Mouse (Mus musculus) MEL (cell line): ENCODE measurements around the gene Fam222b. TPM values are rescaled to one million over a fixed set of nuclear protein-coding genes. Genes with fewer than 3 reads are reported as not detected.
A peak's percentile ranks its signal among the peaks of the same experiment; 100 is the strongest.

Experiments used
- DNase-seq: peaks from one replicate; pipeline ENCODE4 v3.0.0; 2011; ENCODE audit warnings: low read depth, low spot score
- H3K27ac ChIP-seq: 2 replicates; pipeline ENCODE4 v1.5.1; 2012; ENCODE audit warnings: low read depth, mild to moderate bottlenecking, control low read depth, low read length, moderate library complexity; ENCODE audit not compliant: control insufficient read depth
- H3K27me3 ChIP-seq, 2 experiments: fragments of 150-350 bp in 1 of 2; sonication (generic) in 1 of 2; 2 replicates each; pipeline ENCODE4 v1.6.1; 2012; ENCODE audit warnings: low read length in 2 of 2, mild to moderate bottlenecking in 2 of 2, improper control_type of control experiment in 1 of 2, moderate library complexity in 1 of 2; ENCODE audit not compliant: insufficient read depth in 2 of 2, control insufficient read depth in 1 of 2
- H3K36me3 ChIP-seq, 2 experiments: 2 replicates each; pipeline ENCODE4 v1.6.1; 2012 to 2014; ENCODE audit warnings: low read length in 2 of 2, improper control_type of control experiment in 1 of 2, inconsistent platforms in 1 of 2, mild to moderate bottlenecking in 1 of 2; ENCODE audit not compliant: insufficient read depth in 2 of 2, control insufficient read depth in 1 of 2
- H3K4me1 ChIP-seq, 2 experiments: fragments of 150-350 bp in 1 of 2; sonication (generic) in 1 of 2; 2 replicates each; pipeline ENCODE4 v1.6.1; 2012; ENCODE audit warnings: low read length in 2 of 2, improper control_type of control experiment in 1 of 2, mild to moderate bottlenecking in 1 of 2; ENCODE audit not compliant: insufficient read depth in 2 of 2, control insufficient read depth in 1 of 2
- H3K4me3 ChIP-seq, 2 experiments: fragments of 150-350 bp in 1 of 2; sonication (generic) in 1 of 2; 2 replicates each; pipeline ENCODE4 v1.5.1; 2012; ENCODE audit warnings: low read depth in 2 of 2, low read length in 2 of 2, mild to moderate bottlenecking in 2 of 2, moderate library complexity in 2 of 2, control low read depth in 1 of 2, improper control_type of control experiment in 1 of 2; ENCODE audit not compliant: control insufficient read depth in 1 of 2, insufficient read depth in 1 of 2
- H3K79me2 ChIP-seq: 2 replicates; pipeline ENCODE4 v1.6.1; 2012; ENCODE audit warnings: mild to moderate bottlenecking, low read length, moderate library complexity; ENCODE audit not compliant: control insufficient read depth, poor library complexity, insufficient read depth
- H3K9ac ChIP-seq: 2 replicates; pipeline ENCODE4 v1.6.1; 2012; ENCODE audit warnings: low read depth, mild to moderate bottlenecking, control low read depth, low read length, moderate library complexity; ENCODE audit not compliant: control insufficient read depth, poor library complexity, severe bottlenecking
- H3K9me3 ChIP-seq: fragments of 150-350 bp; sonication (generic); replicated peaks from 2 replicates; pipeline ENCODE4 v1.6.1; 2012; ENCODE audit warnings: mild to moderate bottlenecking, low read length, improper control_type of control experiment, moderate library complexity; ENCODE audit not compliant: insufficient read depth
- CHD1 ChIP-seq: IDR thresholded peaks from 2 replicates; pipeline ENCODE4 v1.6.1; 2012; ENCODE audit warnings: low read depth, mild to moderate bottlenecking, inconsistent platforms, low read length, improper control_type of control experiment
- CTCF ChIP-seq, 3 experiments: IDR thresholded peaks in 2 of 3; conservative IDR thresholded peaks in 1 of 3; 2 replicates each; pipeline ENCODE4 v1.5.1; 2011 to 2012; ENCODE audit warnings: low read length in 3 of 3, low read depth in 2 of 3, mild to moderate bottlenecking in 2 of 3, improper control_type of control experiment in 1 of 3, inconsistent platforms in 1 of 3, mixed read lengths in 1 of 3, moderate library complexity in 1 of 3; ENCODE audit not compliant: control insufficient read depth in 1 of 3, insufficient read depth in 1 of 3, poor library complexity in 1 of 3, severe bottlenecking in 1 of 3
- EP300 ChIP-seq, 2 experiments: IDR thresholded peaks; 2 replicates each; pipeline ENCODE4 v1.6.1; 2011; ENCODE audit warnings: improper control_type of control experiment in 2 of 2, low read length in 2 of 2, low read depth in 1 of 2, mild to moderate bottlenecking in 1 of 2
- ETS1 ChIP-seq: IDR thresholded peaks from 2 replicates; pipeline ENCODE4 v1.6.1; 2012; ENCODE audit warnings: low read depth, mild to moderate bottlenecking, inconsistent platforms, low read length, improper control_type of control experiment, moderate library complexity
- GATA1 ChIP-seq: IDR thresholded peaks from 2 replicates; pipeline ENCODE4 v1.6.1; 2011; ENCODE audit warnings: low read depth, low read length, improper control_type of control experiment
- HCFC1 ChIP-seq: IDR thresholded peaks from 2 replicates; pipeline ENCODE4 v1.6.1; 2012; ENCODE audit warnings: low read depth, mild to moderate bottlenecking, inconsistent platforms, low read length, improper control_type of control experiment, moderate library complexity
- MAFK ChIP-seq: IDR thresholded peaks from 2 replicates; pipeline ENCODE4 v1.6.1; 2011; ENCODE audit warnings: low read depth, mild to moderate bottlenecking, low read length, improper control_type of control experiment, borderline replicate concordance
- MAX ChIP-seq: IDR thresholded peaks from 2 replicates; pipeline ENCODE4 v1.6.1; 2011; ENCODE audit warnings: low read length, improper control_type of control experiment
- MYB ChIP-seq: IDR thresholded peaks from 2 replicates; pipeline ENCODE4 v1.6.1; 2011; ENCODE audit warnings: mild to moderate bottlenecking, low read depth, low read length, improper control_type of control experiment
- NELFE ChIP-seq: IDR thresholded peaks from 2 replicates; pipeline ENCODE4 v1.6.1; 2011; ENCODE audit warnings: low read depth, low read length, improper control_type of control experiment
- NRF1 ChIP-seq: IDR thresholded peaks from 2 replicates; pipeline ENCODE4 v1.6.1; 2014; ENCODE audit warnings: low read depth, mild to moderate bottlenecking, inconsistent platforms, low read length, improper control_type of control experiment, moderate library complexity; ENCODE audit not compliant: poor library complexity, insufficient read depth, severe bottlenecking
- POLR2A ChIP-seq, 2 experiments: IDR thresholded peaks; 2 replicates each; pipeline ENCODE4 v1.6.1; 2011 to 2012; ENCODE audit warnings: low read length in 2 of 2, mild to moderate bottlenecking in 2 of 2, control low read depth in 1 of 2, improper control_type of control experiment in 1 of 2, low read depth in 1 of 2, moderate library complexity in 1 of 2; ENCODE audit not compliant: control insufficient read depth in 1 of 2, insufficient read depth in 1 of 2, poor library complexity in 1 of 2
- POLR2AphosphoS2 ChIP-seq: IDR thresholded peaks from 2 replicates; pipeline ENCODE4 v1.6.1; 2011; ENCODE audit warnings: low read length, improper control_type of control experiment
- POLR2AphosphoS5 ChIP-seq: IDR thresholded peaks from 2 replicates; pipeline ENCODE4 v1.6.1; 2012; ENCODE audit warnings: low read depth, borderline replicate concordance, mild to moderate bottlenecking, inconsistent platforms, low read length, moderate library complexity, mixed read lengths
- TAL1 ChIP-seq: IDR thresholded peaks from 2 replicates; pipeline ENCODE4 v1.6.1; 2012; ENCODE audit warnings: mild to moderate bottlenecking, inconsistent platforms, low read length, moderate library complexity, mixed read lengths
- TBP ChIP-seq: IDR thresholded peaks from 2 replicates; pipeline ENCODE4 v1.8.0; 2011; ENCODE audit warnings: low read depth, low read length, improper control_type of control experiment
- TCF12 ChIP-seq: IDR thresholded peaks from 2 replicates; pipeline ENCODE4 v1.6.1; 2014; ENCODE audit warnings: low read depth, mild to moderate bottlenecking, inconsistent platforms, low read length, improper control_type of control experiment, moderate library complexity
- UBTF ChIP-seq: IDR thresholded peaks from 2 replicates; pipeline ENCODE4 v1.6.1; 2012; ENCODE audit warnings: low read depth, mild to moderate bottlenecking, inconsistent platforms, low read length, improper control_type of control experiment, moderate library complexity, borderline replicate concordance; ENCODE audit not compliant: insufficient read depth
- USF1 ChIP-seq: IDR thresholded peaks from 2 replicates; pipeline ENCODE4 v1.6.1; 2014; ENCODE audit warnings: low read depth, mild to moderate bottlenecking, inconsistent platforms, low read length, improper control_type of control experiment, moderate library complexity
- USF2 ChIP-seq, 2 experiments: IDR thresholded peaks; 2 replicates each; pipeline ENCODE4 v1.6.1; 2011 to 2012; ENCODE audit warnings: improper control_type of control experiment in 2 of 2, low read length in 2 of 2, borderline replicate concordance in 1 of 2, inconsistent platforms in 1 of 2, low read depth in 1 of 2, mild to moderate bottlenecking in 1 of 2; ENCODE audit not compliant: insufficient read depth in 1 of 2
- ZC3H11A ChIP-seq: IDR thresholded peaks from 2 replicates; pipeline ENCODE4 v1.6.1; 2012; ENCODE audit warnings: low read depth, mild to moderate bottlenecking, inconsistent platforms, low read length, improper control_type of control experiment
- ZKSCAN1 ChIP-seq: IDR thresholded peaks from 2 replicates; pipeline ENCODE4 v1.6.1; 2012; ENCODE audit warnings: low read depth, mild to moderate bottlenecking, inconsistent platforms, low read length, improper control_type of control experiment, moderate library complexity
- polyA plus RNA-seq, 2 experiments: library from polyadenylated mRNA; stranded (reverse) in 1 of 2; unstranded in 1 of 2; fragments of >175 nt in 1 of 2; fragments of >200 nt in 1 of 2; gene quantifications; 2 replicates each; pipeline versions ENCODE4 v1.2.1 to v1.2.4; 2012; ENCODE audit warnings: low replicate concordance in 2 of 2, low read depth in 1 of 2; ENCODE audit not compliant: insufficient read length in 2 of 2, insufficient read depth in 1 of 2, missing spikeins in 1 of 2
- total RNA-seq: library from RNA; depleted of rRNA; stranded (reverse); fragments of 300-350 nt; gene quantifications from 2 replicates; pipeline ENCODE4 v1.2.3, GENCODE M21; 2012

Fam222b gene
- total and polyA plus RNA-seq, 3 experiments = 2.4 to 8.1 TPM; not detected in 1

DNA sequence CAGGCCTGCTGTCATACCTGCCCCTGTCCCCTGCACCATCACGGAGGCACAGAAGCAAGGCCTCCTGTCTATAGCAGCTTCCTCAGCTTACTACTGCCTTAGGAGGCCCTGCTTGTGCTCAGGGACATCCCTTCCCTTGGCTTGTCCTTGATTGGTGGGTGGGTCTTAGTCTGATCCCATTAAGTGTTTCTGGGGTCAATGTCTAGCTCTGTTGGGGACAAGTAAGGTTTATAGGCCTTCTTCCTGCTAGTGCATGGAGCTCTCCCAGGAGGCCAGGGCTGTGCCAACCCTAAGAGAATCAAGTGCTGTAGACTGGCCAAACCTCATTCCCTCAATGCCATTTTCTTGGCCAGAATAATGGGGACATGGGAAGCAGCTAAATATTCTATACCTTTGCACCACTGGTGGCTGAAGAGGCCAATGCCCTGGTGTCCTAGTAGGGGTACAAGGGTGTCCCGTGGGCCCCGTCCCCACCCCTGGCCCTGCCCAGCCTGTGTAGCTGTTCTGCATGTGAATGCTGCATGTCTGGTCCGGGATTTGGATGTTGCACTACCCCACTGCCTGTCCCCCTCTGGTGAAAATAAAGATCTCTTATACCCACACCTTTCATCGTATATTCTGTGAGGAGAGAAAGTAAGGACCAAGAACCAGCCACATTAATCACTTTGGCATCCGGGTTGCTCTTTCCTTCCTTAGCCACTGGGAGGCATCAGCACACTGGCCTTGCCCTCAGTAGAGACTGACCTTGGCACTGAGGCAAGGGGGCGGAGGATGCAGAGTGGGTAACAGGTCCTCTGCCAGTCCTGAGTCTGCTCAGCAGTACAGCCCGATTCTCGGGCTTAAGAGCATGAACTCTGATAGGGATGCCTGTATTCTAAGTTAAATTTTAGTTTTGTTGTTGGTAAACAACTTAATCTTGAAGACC lies 34.4 kb upstream of the Fam222b start (continued):
- TF ChIP-seq UBTF = no peak
- TF ChIP-seq POLR2AphosphoS2 = no peak
- TF ChIP-seq TBP = no peak
- TF ChIP-seq TCF12 = no peak
- no peak for TF ChIP-seq POLR2A (IDR thresholded peaks at IDR 0.05; ENCODE audit: control insufficient read depth in 1 of 2, insufficient read depth in 1 of 2, low read depth in 1 of 2, low read length in 2 of 2, poor library complexity in 1 of 2)
- TF ChIP-seq USF2 (IDR thresholded peaks at IDR 0.05; ENCODE audit: borderline replicate concordance in 1 of 2, insufficient read depth in 1 of 2, low read depth in 1 of 2, low read length in 2 of 2) = no peak
- 0 out of 2 replicates have a peak, but pooled peaks have one; percentile 27 for TF ChIP-seq NRF1
- TF ChIP-seq CHD1 = no peak
- peak; percentile 100 for TF ChIP-seq ZC3H11A
- no peak for TF ChIP-seq TAL1
- TF ChIP-seq MAFK = no peak
- TF ChIP-seq USF1 = no peak
- no peak for TF ChIP-seq ZKSCAN1
- TF ChIP-seq HCFC1 = no peak
- TF ChIP-seq MYB = no peak
- TF ChIP-seq NELFE = no peak
- TF ChIP-seq POLR2AphosphoS5 = no peak
- TF ChIP-seq ETS1 = no peak

DNA sequence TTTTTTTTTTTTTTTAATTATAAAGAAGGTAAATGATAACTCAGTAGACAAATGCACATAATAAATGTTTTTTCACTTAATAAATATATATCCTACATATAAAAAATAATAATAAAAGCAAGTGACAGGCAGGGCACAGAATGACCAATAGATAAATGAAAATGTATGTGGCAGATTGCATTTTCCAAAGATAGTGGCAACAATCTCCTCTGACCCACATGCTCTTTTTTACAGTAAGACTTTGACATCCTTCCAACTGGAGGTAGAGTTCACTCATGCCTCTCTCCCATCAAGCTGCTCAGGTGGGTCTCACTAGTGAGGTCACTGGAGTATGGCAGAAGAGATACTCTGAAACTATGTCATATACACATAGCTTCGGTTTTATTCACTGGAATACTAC lies 31.9 kb upstream of the Fam222b start:
- Histone ChIP-seq H3K79me2 (no peaks in the 10 kb centered on the region), H3K27me3 (no peaks in the 10 kb centered on the region), H3K4me3 (no peak overlapping the region), H3K4me1 (peaks cover 12% of the 10 kb centered on the region in 2 experiments), H3K27ac (no peak overlapping the region)
- TF ChIP-seq GATA1 = peak; percentile 29; the same call in 1 of the 2 replicates
- TF ChIP-seq EP300 (IDR thresholded peaks at IDR 0.05; ENCODE audit: low read depth in 1 of 2, low read length in 2 of 2) = peak in 1 of 2 experiments; percentile 37; a peak in 1 of 4 replicates
- TF ChIP-seq CTCF (IDR thresholded peaks at IDR 0.05 in 2 of 3, conservative IDR thresholded peaks at IDR 0.05 in 1 of 3; ENCODE audit: control insufficient read depth in 1 of 3, insufficient read depth in 1 of 3, low read depth in 2 of 3, low read length in 3 of 3, poor library complexity in 1 of 3, severe bottlenecking in 1 of 3) = no peak
- no peak for TF ChIP-seq NRF1
- TF ChIP-seq MAX = no peak
- no peak for TF ChIP-seq POLR2AphosphoS2
- TF ChIP-seq, all 39 proteins: peak for 2
- Histone ChIP-seq H3K36me3 (peaks cover 0 to 14% of the 10 kb centered on the region in 2 experiments; a peak in 2 of 4 replicates), H3K9ac (no peak overlapping the region), H3K9me3 (no peaks in the 10 kb centered on the region)
- DNase-seq = no peak
